Mouse (Mus musculus): ENCODE measurements at regions not wholly inside any gene's neighbourhood (a gene's known extent, or its start where the extent isn't known, plus 50 kb on each side); places are given as distances from the start of the nearest gene placed in this dataset.
A peak's percentile ranks its signal among the peaks of the same experiment; 100 is the strongest.

DNA sequence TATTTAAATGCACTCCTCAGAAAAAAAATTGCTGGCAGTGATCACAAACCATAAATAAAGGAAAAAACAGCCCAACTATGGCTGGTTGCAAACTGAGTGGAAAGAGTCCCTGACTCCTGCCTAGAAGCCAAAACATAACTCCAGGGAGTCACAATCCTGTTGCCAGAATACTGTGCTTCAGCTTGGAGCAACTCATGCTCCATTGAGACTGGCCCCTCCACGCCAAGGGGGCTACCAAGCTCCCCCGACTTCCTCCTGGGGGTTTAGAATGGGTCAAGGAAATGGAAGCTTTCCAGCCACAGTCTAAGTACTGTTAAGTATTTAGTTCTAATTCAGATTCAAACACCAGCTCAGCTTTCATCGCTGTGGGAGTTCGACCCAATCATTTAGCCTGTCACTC is 374.8 kb downstream of the Mllt3 start:
- ATAC-seq (ENCODE audit: low FRiP score, low read depth), result no peak
- Histone ChIP-seq H3K27me3 (replicated peaks) (no peaks in the 10 kb centered on the region), H3K4me2 (replicated peaks) (no peak overlapping the region), H3K4me3 (no peak overlapping the region), H3K36me3 (no peaks in the 10 kb centered on the region), H3K9me3 (no peaks in the 10 kb centered on the region), H3K27ac (no peak overlapping the region), H3K4me1 (no peaks in the 10 kb centered on the region), H3K9ac (no peak overlapping the region)
- WGBS, result 40% methylated on average over 4 of the region's 4 CpGs

DNA sequence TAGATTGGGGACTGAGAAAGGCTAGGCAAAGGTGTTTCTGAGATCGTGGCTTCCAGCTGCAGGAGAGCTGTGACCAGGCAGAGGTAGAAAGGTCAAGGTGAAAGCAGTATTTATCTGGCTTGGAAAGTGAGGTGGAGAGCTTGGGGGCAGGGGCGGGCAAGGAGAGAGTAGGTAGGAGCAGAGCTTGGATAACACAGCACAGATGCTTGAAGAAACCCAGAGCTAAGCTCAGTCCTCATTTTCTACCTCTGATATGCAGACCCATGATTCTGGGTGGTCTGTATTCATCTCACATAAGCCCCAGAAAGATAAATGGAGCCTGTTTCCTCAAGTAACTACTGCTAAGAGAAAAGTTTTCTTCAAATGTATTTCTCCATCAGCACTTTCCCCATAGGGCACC is 375.3 kb downstream of the Mllt3 start:
- WGBS, result 60% methylated on average over 2 of the region's 2 CpGs
- Histone ChIP-seq H3K4me2 (replicated peaks) (no peak overlapping the region), H3K4me1 (no peaks in the 10 kb centered on the region), H3K27ac (no peak overlapping the region), H3K27me3 (replicated peaks) (no peaks in the 10 kb centered on the region), H3K4me3 (no peak overlapping the region), H3K9me3 (no peaks in the 10 kb centered on the region), H3K9ac (no peak overlapping the region), H3K36me3 (no peaks in the 10 kb centered on the region)
- ATAC-seq (ENCODE audit: low FRiP score, low read depth), result no peak

DNA sequence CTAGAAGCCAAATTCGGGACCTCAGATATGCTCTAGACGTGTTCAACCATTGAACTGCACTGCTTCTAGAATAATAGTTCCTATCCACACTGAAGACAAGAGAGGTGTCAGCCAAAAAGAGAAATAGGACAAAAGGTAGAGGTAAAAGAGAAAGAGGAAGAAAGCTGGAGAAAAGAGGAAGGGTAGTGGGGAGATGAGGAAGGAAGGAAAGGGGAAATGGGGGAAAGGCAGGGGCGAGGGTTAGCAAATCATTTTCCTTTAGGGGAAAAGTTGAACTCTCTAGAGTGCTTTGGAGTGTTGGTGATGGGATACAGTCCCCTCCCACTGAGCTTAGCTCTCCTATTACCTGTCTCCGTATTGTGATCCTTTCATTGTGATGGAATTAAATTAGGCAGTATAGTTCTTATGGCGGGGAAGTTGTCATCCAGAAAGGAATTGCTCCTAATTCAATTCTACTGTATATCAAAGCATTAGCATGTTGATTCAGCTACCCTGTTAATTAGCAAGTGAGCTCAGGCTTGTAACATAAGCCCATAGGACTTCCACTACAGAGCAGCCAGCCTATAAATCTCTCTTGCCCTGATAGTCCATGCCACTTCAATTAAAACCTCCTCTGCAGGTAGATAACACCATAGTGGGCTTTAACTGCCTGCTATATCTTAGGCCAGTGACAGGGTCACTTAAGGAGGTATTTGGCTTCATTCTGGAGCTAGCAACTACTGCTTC is 379.6 kb downstream of the Mllt3 start:
- Histone ChIP-seq H3K4me2 (replicated peaks) (no peak overlapping the region), H3K36me3 (no peaks in the 10 kb centered on the region), H3K27ac (no peak overlapping the region), H3K27me3 (replicated peaks) (no peaks in the 10 kb centered on the region), H3K4me1 (peaks cover 13% of the 10 kb centered on the region), H3K9ac (no peak overlapping the region), H3K9me3 (no peaks in the 10 kb centered on the region), H3K4me3 (no peak overlapping the region)
- WGBS, result 60% methylated on average over 5 of the region's 5 CpGs
- ATAC-seq (ENCODE audit: low FRiP score, low read depth), result no peak

DNA sequence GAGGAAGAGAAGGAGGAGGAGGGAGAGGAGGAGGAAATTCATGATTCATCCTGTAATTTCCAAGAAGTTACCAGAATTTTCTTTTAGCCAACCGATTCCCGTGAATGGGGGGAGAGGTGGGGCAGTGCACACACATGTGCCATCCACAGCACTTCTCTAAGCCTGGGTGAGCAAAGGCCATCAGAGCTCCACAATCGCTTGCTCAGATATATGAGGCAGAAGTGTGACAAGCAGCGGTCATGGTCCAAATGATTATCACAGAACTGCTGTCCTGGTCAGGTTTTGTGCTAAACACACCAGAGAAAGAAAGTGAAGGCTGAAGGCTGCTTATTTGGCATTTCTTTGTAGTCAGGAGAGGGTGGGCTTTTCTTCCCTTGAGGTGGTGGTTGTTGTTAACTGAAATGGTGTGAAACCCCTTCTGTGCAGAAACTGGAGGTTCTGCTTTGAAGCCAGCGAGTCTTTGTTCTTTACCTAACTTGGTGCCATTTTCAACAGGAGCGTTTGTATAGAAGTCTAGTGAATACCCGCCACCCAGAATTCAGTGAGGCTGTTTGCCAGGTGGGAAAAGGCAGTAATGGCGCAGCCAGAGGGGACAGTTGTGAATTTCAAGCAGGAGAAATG is 380.7 kb downstream of the Mllt3 start:
- Histone ChIP-seq H3K4me2 (replicated peaks) (no peak overlapping the region), H3K36me3 (no peaks in the 10 kb centered on the region), H3K27me3 (replicated peaks) (no peaks in the 10 kb centered on the region), H3K9ac (no peak overlapping the region), H3K9me3 (no peaks in the 10 kb centered on the region), H3K4me1 (peaks cover 21% of the 10 kb centered on the region), H3K4me3 (no peak overlapping the region), H3K27ac (no peak overlapping the region)
- 39% methylated on average over 8 of the region's 8 CpGs for WGBS
- no peak for ATAC-seq (ENCODE audit: low FRiP score, low read depth)

DNA sequence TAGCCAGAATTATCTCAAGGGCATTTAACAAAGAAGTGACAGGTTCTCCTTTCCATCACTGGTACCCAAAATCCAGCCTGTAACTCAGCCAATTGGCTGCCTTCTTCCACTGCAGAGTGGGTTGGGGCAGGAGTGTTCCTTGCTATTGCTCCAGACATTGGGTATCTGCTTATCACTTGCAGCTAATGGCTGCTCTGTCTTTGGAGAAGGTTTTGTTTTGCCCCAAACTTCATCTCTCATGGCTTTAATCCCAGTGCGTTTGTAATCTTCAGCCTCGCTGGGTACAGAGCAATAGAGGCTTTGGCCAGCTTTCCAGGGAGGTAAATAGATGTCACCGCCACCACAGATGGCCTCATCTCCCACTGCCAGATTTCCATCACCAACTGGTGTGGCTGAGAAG is 381.9 kb downstream of the Mllt3 start:
- WGBS, result 38% methylated on average over 3 of the region's 3 CpGs
- no peak overlapping the region for H3K9ac ChIP-seq
- no peaks in the 10 kb centered on the region for H3K36me3 ChIP-seq
- ATAC-seq (ENCODE audit: low FRiP score, low read depth), result no peak
- H3K4me1 ChIP-seq, result peaks cover 21% of the 10 kb centered on the region
- no peak overlapping the region for H3K4me2 ChIP-seq (replicated peaks)
- H3K9me3 ChIP-seq, result no peaks in the 10 kb centered on the region
- H3K27ac ChIP-seq, result no peak overlapping the region
- H3K27me3 ChIP-seq (replicated peaks), result no peaks in the 10 kb centered on the region
- H3K4me3 ChIP-seq, result no peak overlapping the region

DNA sequence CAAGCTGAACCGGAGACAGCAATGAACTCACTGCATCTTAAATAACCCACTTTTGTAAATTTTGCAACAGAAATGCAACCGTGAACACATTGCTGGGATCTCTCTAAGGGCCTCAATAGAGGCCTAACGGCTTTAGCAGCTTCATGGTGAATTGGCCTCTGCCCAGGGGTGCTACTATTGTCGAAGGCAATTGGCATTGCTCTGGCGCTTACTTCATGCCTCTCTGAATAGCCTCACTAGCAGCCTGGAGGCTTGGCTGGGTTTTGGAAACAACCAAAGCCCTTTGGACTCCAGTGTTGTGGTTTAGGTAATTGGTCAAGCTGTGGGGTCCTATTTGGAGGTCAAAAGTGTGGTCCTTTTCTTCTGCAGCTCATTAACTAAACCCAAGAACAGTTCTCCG is 382.3 kb downstream of the Mllt3 start:
- no peak overlapping the region for H3K4me3 ChIP-seq
- H3K27me3 ChIP-seq (replicated peaks), result no peaks in the 10 kb centered on the region
- 9% methylated on average over 6 of the region's 6 CpGs for WGBS
- no peaks in the 10 kb centered on the region for H3K9me3 ChIP-seq
- H3K36me3 ChIP-seq, result no peaks in the 10 kb centered on the region
- no peak overlapping the region for H3K9ac ChIP-seq
- H3K4me1 ChIP-seq, result peaks cover 21% of the 10 kb centered on the region
- no peak overlapping the region for H3K27ac ChIP-seq
- no peak overlapping the region for H3K4me2 ChIP-seq (replicated peaks)
- ATAC-seq (ENCODE audit: low FRiP score, low read depth), result no peak

DNA sequence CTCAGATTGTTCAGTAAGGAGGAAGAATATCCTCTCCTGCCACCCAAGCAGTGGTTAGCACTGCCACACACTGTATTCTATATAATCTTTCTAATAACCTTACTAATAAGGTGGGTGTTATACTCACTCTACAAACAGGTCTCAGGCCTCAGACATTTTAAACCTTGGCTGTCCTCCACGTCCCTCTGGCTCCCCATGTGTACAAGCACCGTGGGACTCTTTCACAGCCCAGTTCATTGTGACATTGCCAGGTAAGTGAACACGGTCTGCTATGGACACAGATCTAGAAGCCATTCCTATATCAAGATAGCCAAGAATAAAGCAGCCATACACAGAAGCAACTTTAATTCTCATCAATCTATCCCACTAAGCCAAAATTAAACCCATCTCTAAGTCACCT is 382.8 kb downstream of the Mllt3 start:
- peaks cover 21% of the 10 kb centered on the region for H3K4me1 ChIP-seq
- no peak for ATAC-seq (ENCODE audit: low FRiP score, low read depth)
- no peak overlapping the region for H3K4me2 ChIP-seq (replicated peaks)
- H3K36me3 ChIP-seq, result no peaks in the 10 kb centered on the region
- no peak overlapping the region for H3K4me3 ChIP-seq
- no peaks in the 10 kb centered on the region for H3K27me3 ChIP-seq (replicated peaks)
- H3K27ac ChIP-seq, result no peak overlapping the region
- H3K9me3 ChIP-seq, result no peaks in the 10 kb centered on the region
- no peak overlapping the region for H3K9ac ChIP-seq
- WGBS, result 34% methylated on average over 3 of the region's 3 CpGs

DNA sequence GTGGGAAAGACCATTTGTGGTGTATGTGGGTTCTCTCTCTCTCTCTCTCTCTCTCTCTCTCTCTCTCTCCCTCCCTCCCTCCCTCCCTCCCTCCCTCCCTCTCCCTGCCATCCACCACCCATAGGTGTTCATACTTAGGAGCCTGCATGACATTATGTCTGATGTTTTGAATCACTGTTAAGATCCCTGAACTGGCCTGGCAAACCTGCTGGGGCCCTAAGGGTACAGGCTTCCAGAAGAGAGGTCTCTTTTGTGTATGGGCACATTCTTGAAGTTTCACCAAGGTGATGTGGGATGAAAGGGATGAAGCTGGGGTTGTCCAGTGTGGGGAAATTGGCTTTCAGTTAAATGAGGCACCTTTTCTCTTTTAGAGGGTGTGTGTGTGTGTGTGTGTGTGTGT is 384.2 kb downstream of the Mllt3 start:
- Histone ChIP-seq H3K9me3 (no peaks in the 10 kb centered on the region), H3K27me3 (replicated peaks) (no peaks in the 10 kb centered on the region), H3K4me2 (replicated peaks) (peak overlapping the region; percentile 63), H3K36me3 (no peaks in the 10 kb centered on the region), H3K27ac (0 out of 2 replicates have a peak overlapping the region, but pooled peaks have one; percentile 10), H3K4me1 (peaks cover 21% of the 10 kb centered on the region), H3K4me3 (no peak overlapping the region), H3K9ac (no peak overlapping the region)
- peak; percentile 55 for ATAC-seq (ENCODE audit: low FRiP score, low read depth)

DNA sequence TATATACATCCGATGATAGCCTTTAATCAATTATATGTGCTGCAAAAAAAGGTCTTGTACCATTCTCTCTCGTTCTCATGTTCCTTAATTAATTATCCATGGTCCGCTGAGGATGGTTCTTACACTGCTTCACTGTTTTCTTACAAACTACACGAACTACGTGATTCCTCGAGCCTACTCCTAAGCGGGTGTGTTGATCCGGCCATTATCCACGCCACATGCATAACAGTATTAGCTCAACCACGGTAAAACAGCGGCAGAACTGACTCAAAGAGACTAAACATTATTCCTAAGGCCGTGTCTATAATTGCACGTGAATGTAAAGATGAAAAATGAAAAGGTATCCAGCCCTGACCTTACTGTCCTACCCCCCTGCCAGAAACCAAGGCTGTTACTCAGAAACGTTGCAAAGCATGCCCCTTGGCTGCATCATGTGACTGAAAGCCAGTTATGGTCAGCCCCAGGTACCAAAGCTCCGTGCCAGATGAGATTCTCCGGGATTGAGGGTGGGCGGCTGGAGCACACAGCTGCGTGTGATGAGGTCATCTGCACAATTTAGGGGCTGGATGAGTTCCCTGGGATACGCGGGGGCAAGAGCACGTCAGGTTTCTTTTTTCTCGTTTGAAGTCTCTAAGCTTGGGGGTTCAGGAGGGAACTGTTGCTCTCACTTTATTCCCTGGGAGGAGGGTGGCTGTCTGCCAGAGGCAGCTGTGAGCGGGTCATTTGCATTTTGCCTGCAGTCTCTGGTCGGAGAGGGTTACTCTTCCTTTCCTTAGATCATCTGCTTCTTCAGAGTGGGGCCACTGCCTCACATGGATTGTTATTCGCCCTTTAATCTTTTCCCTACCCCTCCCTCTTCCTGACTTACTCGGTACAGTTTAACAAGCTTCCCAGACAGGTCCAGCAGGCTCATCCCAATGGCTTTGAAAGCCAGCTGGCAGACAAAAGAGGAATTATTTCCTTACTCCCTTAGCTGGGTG is 384.9 kb downstream of the Mllt3 start:
- WGBS, result 5% methylated on average over 26 of the region's 26 CpGs
- Histone ChIP-seq H3K4me1 (peaks cover 21% of the 10 kb centered on the region), H3K9me3 (no peaks in the 10 kb centered on the region), H3K36me3 (no peaks in the 10 kb centered on the region), H3K27ac (no peak overlapping the region), H3K9ac (0 out of 2 replicates have a peak overlapping the region, but pooled peaks have one; percentile 17), H3K4me2 (replicated peaks) (peak overlapping the region; percentile 63), H3K27me3 (replicated peaks) (no peaks in the 10 kb centered on the region), H3K4me3 (peak overlapping the region; percentile 10)
- ATAC-seq (ENCODE audit: low FRiP score, low read depth), result peak; percentile 86

DNA sequence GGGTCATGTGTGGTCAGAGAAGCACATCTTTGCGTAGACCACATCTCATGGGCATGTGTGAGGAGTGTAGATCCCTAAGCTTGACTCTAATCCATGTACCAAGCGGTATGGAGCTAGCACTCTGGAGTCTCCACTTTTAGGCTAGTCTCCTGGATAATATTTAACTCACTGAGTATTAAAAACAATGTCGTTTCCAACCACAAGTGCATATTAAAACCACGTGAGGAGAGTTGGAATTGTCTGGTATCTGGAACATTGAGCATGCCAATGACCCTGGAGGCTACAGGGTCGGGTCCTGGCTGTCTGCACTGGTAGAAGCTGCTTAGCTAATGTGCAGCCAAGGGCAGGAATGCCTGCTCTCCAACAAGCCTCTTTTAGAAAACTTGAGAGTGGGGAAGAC is 391.2 kb downstream of the Mllt3 start:
- no peak overlapping the region for H3K9ac ChIP-seq
- H3K4me2 ChIP-seq (replicated peaks), result no peak overlapping the region
- 85% methylated on average over 5 of the region's 5 CpGs for WGBS
- peaks cover 14% of the 10 kb centered on the region; the same call in 1 of the 2 replicates for H3K4me1 ChIP-seq
- no peaks in the 10 kb centered on the region for H3K36me3 ChIP-seq
- no peak for ATAC-seq (ENCODE audit: low FRiP score, low read depth)
- H3K27ac ChIP-seq, result no peak overlapping the region
- no peaks in the 10 kb centered on the region for H3K9me3 ChIP-seq
- H3K4me3 ChIP-seq, result no peak overlapping the region
- H3K27me3 ChIP-seq (replicated peaks), result no peaks in the 10 kb centered on the region

DNA sequence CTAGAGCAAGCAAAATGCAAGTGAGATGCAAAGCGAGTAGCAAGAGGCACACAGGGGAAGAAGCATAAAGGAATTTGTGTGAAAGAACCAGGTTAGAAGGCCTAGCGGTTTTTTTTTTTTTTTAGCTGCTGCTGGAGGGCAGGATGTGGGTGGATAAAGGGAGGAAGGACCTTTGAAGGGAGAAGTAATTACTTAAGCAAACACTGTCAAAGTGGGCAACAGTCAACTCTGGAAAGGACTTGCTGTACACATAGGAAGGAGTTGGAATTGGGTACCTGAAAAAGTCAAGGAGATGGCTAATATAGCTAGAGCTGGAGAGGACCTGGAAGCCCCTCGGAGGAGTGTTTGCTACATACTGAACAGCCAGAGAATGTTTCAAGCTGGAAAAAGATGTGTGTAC is 391.6 kb downstream of the Mllt3 start:
- 85% methylated on average over 3 of the region's 3 CpGs for WGBS
- Histone ChIP-seq H3K36me3 (no peaks in the 10 kb centered on the region), H3K27ac (no peak overlapping the region), H3K4me3 (no peak overlapping the region), H3K4me2 (replicated peaks) (no peak overlapping the region), H3K4me1 (peaks cover 16% of the 10 kb centered on the region; the same call in 1 of the 2 replicates), H3K9me3 (no peaks in the 10 kb centered on the region), H3K9ac (no peak overlapping the region), H3K27me3 (replicated peaks) (no peaks in the 10 kb centered on the region)
- no peak for ATAC-seq (ENCODE audit: low FRiP score, low read depth)

DNA sequence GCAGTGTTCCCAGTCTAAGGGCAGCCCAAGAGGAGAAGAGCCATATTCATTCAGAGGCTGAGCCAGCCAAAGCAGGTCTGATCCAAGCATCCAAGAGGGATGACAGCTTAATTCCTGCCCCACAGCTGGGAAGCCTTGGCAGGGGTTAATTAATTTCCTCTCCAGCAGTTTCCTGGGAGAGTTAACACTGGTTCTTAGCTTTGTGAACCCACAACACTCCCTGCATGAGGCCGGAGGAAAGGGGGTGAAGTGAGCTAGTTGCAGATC is 394.9 kb downstream of the Mllt3 start:
- ATAC-seq (ENCODE audit: low FRiP score, low read depth), result no peak
- no peaks in the 10 kb centered on the region for H3K9me3 ChIP-seq
- WGBS, result 20% methylated on average over 1 of the region's 1 CpGs
- H3K4me2 ChIP-seq (replicated peaks), result no peak overlapping the region
- H3K27me3 ChIP-seq (replicated peaks), result no peaks in the 10 kb centered on the region
- peaks cover 16% of the 10 kb centered on the region; the same call in 1 of the 2 replicates for H3K4me1 ChIP-seq
- no peak overlapping the region for H3K27ac ChIP-seq
- H3K9ac ChIP-seq, result no peak overlapping the region
- H3K36me3 ChIP-seq, result no peaks in the 10 kb centered on the region
- no peak overlapping the region for H3K4me3 ChIP-seq

Measured in neural tube, embryonic 12.5 days (tissue).